Mouse (Mus musculus) MEL-GATA-1-ER (cell line): Measurements from ENCODE around the gene Prp2.
"Not testable (repeated sequence)": the region's sequence is repeated elsewhere in the genome, so short reads cannot be mapped to it uniquely, and the experiment has no call there.

ENCODE experiments used
- DNase-seq: peaks from one replicate; pipeline ENCODE4 v3.0.0-alpha.2; 2012; ENCODE audit warnings: low read depth; ENCODE audit errors: extremely low read depth

Prp2 gene

DNA sequence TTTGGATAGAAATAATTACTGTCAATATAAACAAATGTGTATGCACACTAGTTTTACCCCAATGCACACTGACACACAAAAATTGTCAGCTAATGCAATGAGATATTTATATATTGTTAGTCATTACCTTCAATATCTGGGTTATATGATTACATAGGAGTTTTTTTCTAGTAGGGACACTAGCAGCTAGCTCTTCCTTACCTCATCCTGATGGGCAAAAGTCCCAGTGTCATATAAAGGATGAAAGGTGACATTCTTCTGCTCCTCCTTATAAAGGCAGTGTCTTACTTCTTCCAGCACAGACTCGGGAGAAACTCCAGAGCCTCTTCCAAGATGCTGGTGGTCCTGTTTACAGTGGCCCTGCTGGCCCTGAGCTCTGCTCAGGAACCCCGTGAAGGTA, at the start of gene Prp2:
Gene Prp2, plus strand, starts transcription at position 301 of the 400 bp plus-strand sequence.
- not testable (repeated sequence) for DNase-seq

DNA sequence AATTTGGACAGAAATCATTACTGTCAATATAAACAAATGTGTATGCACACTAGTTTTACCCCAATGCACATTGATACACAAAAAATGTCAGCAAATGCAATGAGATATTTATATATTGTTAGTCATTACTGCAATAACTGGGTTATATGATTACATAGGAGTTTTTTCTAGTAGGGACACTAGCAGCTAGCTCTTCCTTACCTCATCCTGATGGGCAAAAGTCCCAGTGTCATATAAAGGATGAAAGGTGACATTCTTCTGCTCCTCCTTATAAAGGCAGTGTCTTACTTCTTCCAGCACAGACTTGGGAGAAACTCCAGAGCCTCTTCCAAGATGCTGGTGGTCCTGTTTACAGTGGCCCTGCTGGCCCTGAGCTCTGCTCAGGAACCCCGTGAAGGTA, 26.2 kb upstream of the Prp2 start, which contains the start of gene Prh1:
Gene Prh1, plus strand, starts transcription at position 301 of the 400 bp plus-strand sequence.
- not testable (repeated sequence) for DNase-seq

DNA sequence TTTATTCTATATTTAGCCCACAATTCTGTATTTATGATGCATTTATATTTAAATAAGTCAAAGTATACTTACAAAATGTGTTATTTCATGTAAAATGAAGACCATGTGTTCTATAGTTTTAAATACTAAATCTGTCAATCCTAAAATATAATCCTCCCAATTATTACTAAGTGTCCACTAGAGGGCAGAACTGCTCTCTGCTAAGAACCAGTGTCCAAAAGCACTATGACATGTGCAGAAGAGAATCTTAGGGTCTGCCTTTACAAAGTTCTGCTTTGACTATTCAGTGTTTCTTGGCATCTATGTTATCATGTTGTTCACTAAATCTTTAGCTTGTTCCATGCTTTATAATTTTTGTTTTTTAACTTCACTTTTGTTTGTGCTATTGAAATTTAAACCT, 53.7 kb downstream of the Prp2 start:
- no peak for DNase-seq
